Mouse (Mus musculus) kidney, postnatal 0 days (tissue): ENCODE measurements at regions not wholly inside any gene's neighbourhood (a gene's known extent, or its start where the extent isn't known, plus 50 kb on each side); places are given as distances from the start of the nearest gene placed in this dataset.
A peak's percentile ranks its signal among the peaks of the same experiment; 100 is the strongest.

Experiments
- ATAC-seq: fragments of 200-750 bp; cut with Nextera tagmentation; replicated peaks from 2 replicates; pipeline ENCODE4 v1.8.0; 2017; ENCODE audit warnings: low read depth, moderate number of reproducible peaks, moderate TSS enrichment, moderate library complexity; ENCODE audit not compliant: low FRiP score
- DNase-seq: peaks from one replicate; pipeline ENCODE4 v3.0.0-alpha.2; 2016; ENCODE audit warnings: low spot score
- H3K27ac ChIP-seq: fragments of 300-500 bp; sonication (generic); 2 replicates; pipeline ENCODE4 v1.5.1; 2014; ENCODE audit warnings: mild to moderate bottlenecking
- H3K27me3 ChIP-seq: fragments of 300-500 bp; sonication (generic); 2 replicates; pipeline ENCODE4 v1.6.1; 2014; ENCODE audit warnings: low read length, mixed read lengths; ENCODE audit not compliant: insufficient read depth
- H3K36me3 ChIP-seq: fragments of 300-500 bp; sonication (generic); 2 replicates; pipeline ENCODE4 v1.6.1; 2014; ENCODE audit warnings: low read length, mixed read lengths; ENCODE audit not compliant: insufficient read depth
- H3K4me1 ChIP-seq: fragments of 300-500 bp; sonication (generic); replicated peaks from 2 replicates; pipeline ENCODE4 v1.6.1; 2014; ENCODE audit warnings: antibody characterized with exemption, low read length, mixed read lengths; ENCODE audit not compliant: insufficient read depth
- H3K4me2 ChIP-seq: fragments of 300-500 bp; sonication (generic); 2 replicates; pipeline ENCODE4 v1.6.1; 2014; ENCODE audit warnings: mild to moderate bottlenecking, low read length, moderate library complexity, mixed read lengths
- H3K4me3 ChIP-seq: fragments of 300-500 bp; sonication (generic); replicated peaks from 2 replicates; pipeline ENCODE4 v1.5.1; 2014; ENCODE audit warnings: low read depth, low read length
- H3K9ac ChIP-seq: fragments of 300-500 bp; sonication (generic); 2 replicates; pipeline ENCODE4 v1.6.1; 2014; ENCODE audit warnings: low read depth, low read length
- H3K9me3 ChIP-seq: fragments of 300-500 bp; sonication (generic); replicated peaks from 2 replicates; pipeline ENCODE4 v1.6.1; 2016; ENCODE audit warnings: low read length, inconsistent platforms, mixed read lengths
- CTCF ChIP-seq: IDR thresholded peaks from 2 replicates; pipeline ENCODE4 v1.5.1; 2016; ENCODE audit warnings: antibody characterized with exemption, low read depth, mild to moderate bottlenecking, moderate library complexity
- WGBS: fragments of 180-500 bp; shearing (Covaris S2); extraction: QIAGEN DNeasy Blood & Tissue Kit; methylation state at CpG from one replicate; pipeline ENCODE4 v1.1.7; 2014; 5-methylcytosine and 5-hydroxymethylcytosine counted together

DNA sequence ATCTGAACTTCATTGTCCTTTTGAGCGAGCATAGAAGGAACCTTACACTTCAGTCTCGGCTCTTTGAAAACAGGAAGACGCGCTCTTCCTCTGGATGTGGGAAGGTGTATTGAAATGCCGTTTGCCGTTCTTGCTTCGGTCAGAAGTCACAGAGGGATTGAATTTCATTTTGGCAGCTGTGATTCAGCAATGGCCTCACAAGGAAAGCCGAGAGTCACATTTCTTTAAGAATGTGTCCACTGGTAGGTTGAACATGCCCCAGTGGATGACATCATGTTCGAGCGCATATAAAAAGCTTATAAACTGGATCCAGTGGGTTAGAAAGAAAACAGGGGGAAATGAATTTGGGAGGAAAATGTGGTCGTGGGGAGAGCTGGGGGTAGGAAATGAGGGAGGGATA is 1579.6 kb upstream of the Gulo start:
- Histone ChIP-seq H3K9ac (no peak overlapping the region), H3K36me3 (no peaks in the 10 kb centered on the region), H3K27ac (no peak overlapping the region), H3K9me3 (no peaks in the 10 kb centered on the region), H3K4me1 (no peaks in the 10 kb centered on the region), H3K27me3 (no peaks in the 10 kb centered on the region), H3K4me3 (no peak overlapping the region), H3K4me2 (no peak overlapping the region)
- TF ChIP-seq CTCF = no peak
- peak; percentile 37 for DNase-seq
- no peak for ATAC-seq
- WGBS = 36% methylated on average over 11 of the region's 11 CpGs

DNA sequence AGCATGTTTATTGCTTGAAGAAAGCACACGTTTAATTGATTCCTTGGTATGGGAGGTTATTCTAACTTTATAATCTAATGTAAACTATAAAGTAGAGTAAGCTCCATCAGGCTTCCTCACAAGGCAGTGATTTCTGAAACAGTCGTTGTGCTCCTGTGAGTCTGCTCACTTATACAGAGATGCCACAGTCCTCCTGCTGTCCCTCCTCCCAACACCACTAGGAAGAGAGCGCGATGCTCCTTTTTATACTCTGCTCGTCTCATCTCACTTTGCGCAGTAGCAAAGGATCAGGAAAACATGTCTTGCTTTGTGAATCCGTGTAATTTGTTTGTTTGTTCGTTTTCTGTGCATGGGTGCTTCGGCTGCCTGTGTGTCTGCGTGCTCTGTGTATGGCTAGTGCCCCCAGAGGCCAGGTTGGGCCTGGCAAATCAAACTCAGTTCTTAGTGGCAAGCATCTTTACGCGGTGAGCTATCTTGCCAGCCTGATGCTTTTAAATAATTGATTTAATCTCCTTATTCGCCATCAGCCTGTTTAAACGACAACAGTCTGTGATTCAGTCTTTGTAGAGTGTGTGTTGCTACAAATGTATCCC is 1575.5 kb upstream of the Gulo start:
- Histone ChIP-seq H3K4me3 (no peak overlapping the region), H3K9me3 (no peaks in the 10 kb centered on the region), H3K9ac (no peak overlapping the region), H3K4me2 (no peak overlapping the region), H3K27ac (no peak overlapping the region), H3K27me3 (no peaks in the 10 kb centered on the region), H3K4me1 (no peaks in the 10 kb centered on the region), H3K36me3 (no peaks in the 10 kb centered on the region)
- no peak for ATAC-seq
- no peak for DNase-seq
- TF ChIP-seq CTCF = peak; percentile 56
- WGBS = 56% methylated on average over 14 of the region's 14 CpGs

DNA sequence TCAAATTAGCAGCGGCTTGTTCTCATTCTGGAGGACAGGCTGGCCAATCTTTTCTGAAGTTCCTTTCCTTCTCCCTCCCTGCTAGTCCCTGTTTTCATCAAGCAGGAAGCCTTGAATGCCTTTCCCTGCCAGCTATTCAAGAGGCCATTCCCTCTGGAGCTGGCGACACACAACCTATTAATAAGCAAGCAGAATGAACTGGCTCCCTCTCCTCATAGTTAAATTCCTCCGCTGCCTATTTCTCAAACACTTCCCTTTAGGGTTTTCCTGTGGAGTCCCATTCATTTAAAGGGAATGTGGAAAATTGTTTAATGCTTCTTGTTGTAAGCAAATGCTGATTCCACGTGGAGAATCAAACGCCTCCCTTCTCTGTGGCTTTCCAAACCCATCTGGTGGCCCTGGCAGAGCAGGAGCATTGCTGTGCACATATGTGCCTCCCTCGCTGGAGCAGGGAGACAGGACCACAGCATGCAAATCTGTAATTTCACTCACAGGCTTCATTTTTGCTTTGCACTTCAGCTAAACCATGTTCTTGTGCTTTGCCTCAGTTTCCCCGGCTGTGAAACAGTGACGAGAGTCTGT is 1573.3 kb upstream of the Gulo start:
- 79% methylated on average over 8 of the region's 8 CpGs for WGBS
- no peaks in the 10 kb centered on the region for H3K9me3 ChIP-seq

DNA sequence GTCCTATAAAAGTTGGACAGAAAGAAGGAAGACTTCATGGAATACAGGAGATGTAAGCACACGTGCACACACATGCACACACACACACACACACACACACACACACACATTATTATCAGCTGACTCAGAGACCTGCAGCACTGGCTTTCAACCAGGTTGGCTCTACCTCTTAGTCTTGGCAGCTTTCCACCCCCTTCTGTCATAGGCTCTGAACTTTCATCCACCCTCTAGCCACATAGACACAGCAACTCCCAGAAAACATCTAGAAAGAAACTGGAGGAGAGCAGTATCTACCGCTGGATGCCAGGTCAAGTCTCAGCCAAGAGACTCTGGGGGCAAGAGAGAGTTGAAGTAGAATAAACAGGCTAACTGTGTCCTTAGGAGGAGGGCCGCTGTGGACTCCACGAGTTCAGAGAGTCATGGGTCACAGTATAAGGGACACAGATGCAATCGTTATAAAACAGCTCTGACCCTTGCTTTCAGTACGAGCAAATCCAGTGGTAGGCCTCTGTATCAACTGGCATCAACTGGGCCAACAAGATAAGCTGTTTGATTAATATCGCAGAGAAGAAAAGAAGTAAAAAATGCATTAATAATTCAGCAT is 1565.4 kb upstream of the Gulo start:
- H3K4me2 ChIP-seq = no peak overlapping the region
- no peak for TF ChIP-seq CTCF
- H3K4me1 ChIP-seq = no peaks in the 10 kb centered on the region
- no peaks in the 10 kb centered on the region for H3K9me3 ChIP-seq
- DNase-seq = no peak
- no peaks in the 10 kb centered on the region for H3K36me3 ChIP-seq
- H3K9ac ChIP-seq = no peak overlapping the region
- no peaks in the 10 kb centered on the region for H3K27me3 ChIP-seq
- no peak for ATAC-seq
- no peak overlapping the region for H3K4me3 ChIP-seq
- 53% methylated on average over 7 of the region's 7 CpGs for WGBS
- no peak overlapping the region for H3K27ac ChIP-seq

More for the DNA sequence above, 1573.3 kb upstream of the Gulo start:
- TF ChIP-seq CTCF = no peak
- no peaks in the 10 kb centered on the region for H3K27me3 ChIP-seq
- no peaks in the 10 kb centered on the region for H3K4me1 ChIP-seq
- H3K36me3 ChIP-seq = no peaks in the 10 kb centered on the region
- ATAC-seq (no peak), DNase-seq (no peak)
- H3K4me2 ChIP-seq = no peak overlapping the region
- H3K27ac ChIP-seq = no peak overlapping the region
- H3K4me3 ChIP-seq = no peak overlapping the region
- H3K9ac ChIP-seq = no peak overlapping the region

DNA sequence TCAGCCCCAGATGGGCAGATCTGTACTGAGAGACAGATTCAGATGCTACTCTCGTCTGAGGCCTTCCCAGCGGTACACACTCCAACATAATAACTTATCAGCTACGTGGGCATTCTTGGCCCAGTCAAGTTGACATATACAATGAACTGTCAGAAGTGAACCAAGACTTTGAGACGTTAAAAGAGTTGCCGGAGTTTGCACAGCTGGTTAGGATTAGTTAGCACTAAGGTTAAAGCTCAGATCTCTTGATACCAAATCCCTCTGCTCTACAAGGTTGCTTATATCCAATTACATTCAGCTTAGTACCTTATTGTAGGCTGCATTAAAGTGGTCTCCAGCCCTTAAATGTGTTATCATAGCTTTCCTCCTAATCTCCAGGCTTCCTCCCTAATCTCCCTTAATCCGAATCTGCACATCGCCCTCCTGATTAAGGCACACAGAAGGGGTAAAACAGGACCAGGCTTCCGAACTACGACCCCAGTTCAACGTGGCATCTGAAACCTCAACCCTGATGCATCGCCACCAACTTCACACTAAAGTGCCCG is 1564.5 kb upstream of the Gulo start:
- no peak overlapping the region for H3K4me3 ChIP-seq
- no peak for ATAC-seq
- no peak overlapping the region for H3K27ac ChIP-seq
- no peaks in the 10 kb centered on the region for H3K4me1 ChIP-seq
- no peak for TF ChIP-seq CTCF
- no peaks in the 10 kb centered on the region for H3K9me3 ChIP-seq
- DNase-seq = no peak
- H3K9ac ChIP-seq = no peak overlapping the region
- H3K27me3 ChIP-seq = no peaks in the 10 kb centered on the region
- no peak overlapping the region for H3K4me2 ChIP-seq
- no peaks in the 10 kb centered on the region for H3K36me3 ChIP-seq
- WGBS = 57% methylated on average over 12 of the region's 12 CpGs

DNA sequence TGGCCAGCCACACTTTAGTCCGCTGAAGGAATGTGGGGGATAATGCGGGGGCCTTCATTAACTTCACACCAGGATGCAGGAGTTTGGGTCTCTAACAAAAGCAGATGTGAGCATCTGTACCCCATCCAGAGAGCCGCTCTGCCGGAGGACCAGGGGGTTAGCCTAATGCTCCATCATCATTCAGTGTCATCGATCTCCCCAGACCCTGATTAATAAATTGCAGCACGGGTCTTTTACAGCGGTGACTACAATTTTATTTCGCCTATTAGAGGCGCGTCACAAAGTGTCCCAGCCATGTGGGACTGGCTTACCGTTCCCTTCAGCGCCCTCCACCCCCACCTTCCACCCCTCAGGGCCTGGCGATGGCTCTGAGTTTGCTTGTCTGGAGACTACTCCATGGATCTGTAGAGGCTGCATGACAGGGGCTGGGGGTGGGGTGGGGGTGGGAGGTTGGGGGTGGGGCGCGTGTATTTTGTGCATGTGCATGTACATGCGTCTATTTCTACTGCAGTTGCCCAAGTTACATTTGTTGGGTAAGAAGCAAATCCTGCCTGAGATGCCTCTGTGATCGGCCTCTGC is 1560.8 kb upstream of the Gulo start:
- Histone ChIP-seq H3K4me2 (0 out of 2 replicates have a peak overlapping the region, but pooled peaks have one; percentile 31), H3K9me3 (no peaks in the 10 kb centered on the region), H3K4me1 (no peaks in the 10 kb centered on the region), H3K9ac (no peak overlapping the region), H3K36me3 (no peaks in the 10 kb centered on the region), H3K27me3 (no peaks in the 10 kb centered on the region), H3K27ac (no peak overlapping the region), H3K4me3 (no peak overlapping the region)
- TF ChIP-seq CTCF = no peak
- 19% methylated on average over 17 of the region's 17 CpGs for WGBS
- no peak for ATAC-seq
- DNase-seq = no peak
